Mouse (Mus musculus) splenic B cell, adult 2 months (primary cell): ENCODE measurements around the gene Robo1.

Experiments used
- DNase-seq: peaks from one replicate; pipeline ENCODE4 v3.0.0-alpha.2; 2011; ENCODE audit warnings: low read depth, low spot score
- H3K27me3 ChIP-seq: 2 replicates; pipeline ENCODE4 v1.6.1; 2012; ENCODE audit warnings: mild to moderate bottlenecking, low read length, moderate library complexity, mixed read lengths; ENCODE audit not compliant: control insufficient read depth, poor library complexity, insufficient read depth, severe bottlenecking
- H3K36me3 ChIP-seq: 2 replicates; pipeline ENCODE4 v1.6.1; 2012; ENCODE audit warnings: mild to moderate bottlenecking, low read length, moderate library complexity, mixed read lengths; ENCODE audit not compliant: control insufficient read depth, poor library complexity, insufficient read depth, severe bottlenecking

Gene Robo1

GRCm38 (mm10) chr16:72874934-72875732, 567.0 kb downstream of the Robo1 start:
- DNase-seq: no peak
- no peaks in the 10 kb centered on the region for H3K27me3 ChIP-seq
- no peaks in the 10 kb centered on the region for H3K36me3 ChIP-seq

DNA sequence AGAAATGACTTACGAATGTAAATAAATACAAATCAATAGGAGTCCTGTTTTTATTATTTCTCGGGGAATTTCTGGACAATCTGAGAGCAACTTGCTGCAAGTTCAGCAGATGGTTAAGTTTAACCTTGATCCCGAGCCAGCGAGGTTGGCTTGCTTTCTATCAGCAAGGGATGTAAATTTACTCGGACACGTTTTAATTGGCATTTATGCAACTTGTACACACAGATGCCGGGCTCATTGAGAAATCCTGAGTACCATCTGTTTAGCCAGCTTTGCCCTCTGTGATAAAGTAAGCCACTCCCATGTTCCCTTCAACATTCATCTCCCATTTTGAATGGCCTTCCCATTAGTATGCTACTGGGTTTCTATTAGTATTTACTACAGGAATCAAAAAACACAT, 580.0 kb downstream of the Robo1 start:
- no peaks in the 10 kb centered on the region for H3K27me3 ChIP-seq
- no peaks in the 10 kb centered on the region for H3K36me3 ChIP-seq
- no peak for DNase-seq

DNA sequence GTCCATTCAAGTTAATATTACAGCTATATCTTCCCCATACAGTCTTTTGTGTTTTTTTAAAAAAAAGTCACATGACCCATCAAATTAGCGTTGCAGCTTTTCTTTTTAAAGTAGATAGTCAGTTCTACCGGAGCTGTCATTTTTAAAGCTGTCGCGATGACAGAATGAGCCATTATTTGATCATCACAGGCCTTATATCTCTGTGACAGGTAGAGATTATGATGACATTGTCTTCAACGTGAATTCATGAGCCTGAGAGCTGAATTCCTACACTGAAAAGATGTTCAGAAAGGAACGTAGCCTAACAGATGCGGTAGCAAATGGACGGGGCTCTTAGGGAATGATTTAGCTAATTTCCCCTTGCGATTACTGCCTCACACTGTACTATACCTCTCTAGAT, 581.3 kb downstream of the Robo1 start:
- no peaks in the 10 kb centered on the region for H3K36me3 ChIP-seq
- no peak for DNase-seq
- H3K27me3 ChIP-seq: no peaks in the 10 kb centered on the region

DNA sequence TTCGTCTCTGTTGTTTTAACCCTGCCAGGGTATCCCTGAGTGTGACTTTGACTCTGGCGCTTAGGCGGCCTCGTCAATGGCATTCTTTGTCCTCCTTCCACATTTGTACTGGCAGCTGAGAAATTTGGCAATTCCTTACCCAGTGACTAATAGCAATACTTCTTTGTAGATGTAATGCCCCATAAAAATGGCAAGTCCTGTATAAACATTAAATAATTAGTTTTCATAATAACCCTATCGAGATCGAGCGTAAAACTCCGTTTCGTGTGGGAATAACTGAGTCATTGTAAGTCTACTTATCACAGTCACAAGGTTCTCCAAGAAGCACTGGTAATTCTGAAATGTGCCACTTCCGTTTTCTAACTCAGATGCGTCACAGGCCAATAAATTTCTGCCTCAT, 589.0 kb downstream of the Robo1 start:
- no peak for DNase-seq
- no peaks in the 10 kb centered on the region for H3K36me3 ChIP-seq

GRCm38 (mm10) chr16:72908895-72909294, 600.8 kb downstream of the Robo1 start:
- Histone ChIP-seq H3K36me3 (no peaks in the 10 kb centered on the region), H3K27me3 (no peaks in the 10 kb centered on the region)
- no peak for DNase-seq

More for the DNA sequence above, 589.0 kb downstream of the Robo1 start:
- H3K27me3 ChIP-seq: no peaks in the 10 kb centered on the region

DNA sequence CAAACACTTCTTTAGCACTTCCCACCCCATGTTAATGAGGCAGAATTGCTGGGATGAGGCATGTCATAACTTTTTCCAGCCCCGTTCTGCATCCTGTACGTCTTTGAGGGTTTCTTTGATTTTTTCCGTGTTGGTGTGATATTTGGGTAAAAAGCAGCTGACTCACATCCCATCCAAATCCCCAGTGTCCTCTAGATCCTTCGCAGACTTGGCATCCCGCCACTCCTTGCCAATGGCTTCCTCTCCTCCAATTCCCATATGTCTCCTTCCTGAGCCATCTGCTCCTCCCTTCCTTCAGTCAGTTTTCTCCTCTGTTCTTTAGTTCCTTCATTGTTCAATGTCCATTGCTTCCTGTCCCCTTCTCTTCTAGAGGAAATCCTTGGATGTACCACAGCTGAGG, 605.0 kb downstream of the Robo1 start:
- Histone ChIP-seq H3K36me3 (no peaks in the 10 kb centered on the region), H3K27me3 (no peaks in the 10 kb centered on the region)
- no peak for DNase-seq

DNA sequence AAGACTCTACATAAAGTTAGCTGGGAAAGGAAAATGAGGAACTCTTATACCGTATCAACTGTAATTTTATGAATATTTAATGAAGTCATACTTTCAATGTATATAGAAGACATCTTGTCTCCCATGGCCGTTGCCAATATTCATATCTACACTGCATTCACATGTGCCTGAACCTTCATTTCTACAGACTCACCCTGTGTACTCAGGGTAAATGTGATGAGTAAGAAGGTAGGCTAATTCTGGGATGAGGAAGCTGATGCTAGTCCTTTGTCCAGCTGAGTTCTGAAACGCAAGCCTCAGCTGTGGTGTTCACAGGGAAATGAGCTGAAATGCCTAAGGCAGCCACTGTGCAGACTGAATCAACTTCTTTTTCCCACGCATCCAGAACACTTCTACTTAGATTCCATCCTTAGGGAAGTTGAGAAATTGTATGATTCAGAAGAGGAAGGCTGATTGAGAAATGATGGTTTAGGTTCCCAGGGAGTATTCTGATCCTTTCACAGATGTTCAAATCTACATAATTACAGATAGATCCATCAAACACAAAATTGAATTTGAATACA, 606.0 kb downstream of the Robo1 start:
- DNase-seq: no peak
- Histone ChIP-seq H3K36me3 (no peaks in the 10 kb centered on the region), H3K27me3 (no peaks in the 10 kb centered on the region)

- H3K36me3 ChIP-seq: no peaks in the 10 kb centered on the region
- DNase-seq: no peak
- H3K27me3 ChIP-seq: no peaks in the 10 kb centered on the region
Measured at GRCm38 (mm10) chr16:72920013-72920412, 611.9 kb downstream of the Robo1 start.

DNA sequence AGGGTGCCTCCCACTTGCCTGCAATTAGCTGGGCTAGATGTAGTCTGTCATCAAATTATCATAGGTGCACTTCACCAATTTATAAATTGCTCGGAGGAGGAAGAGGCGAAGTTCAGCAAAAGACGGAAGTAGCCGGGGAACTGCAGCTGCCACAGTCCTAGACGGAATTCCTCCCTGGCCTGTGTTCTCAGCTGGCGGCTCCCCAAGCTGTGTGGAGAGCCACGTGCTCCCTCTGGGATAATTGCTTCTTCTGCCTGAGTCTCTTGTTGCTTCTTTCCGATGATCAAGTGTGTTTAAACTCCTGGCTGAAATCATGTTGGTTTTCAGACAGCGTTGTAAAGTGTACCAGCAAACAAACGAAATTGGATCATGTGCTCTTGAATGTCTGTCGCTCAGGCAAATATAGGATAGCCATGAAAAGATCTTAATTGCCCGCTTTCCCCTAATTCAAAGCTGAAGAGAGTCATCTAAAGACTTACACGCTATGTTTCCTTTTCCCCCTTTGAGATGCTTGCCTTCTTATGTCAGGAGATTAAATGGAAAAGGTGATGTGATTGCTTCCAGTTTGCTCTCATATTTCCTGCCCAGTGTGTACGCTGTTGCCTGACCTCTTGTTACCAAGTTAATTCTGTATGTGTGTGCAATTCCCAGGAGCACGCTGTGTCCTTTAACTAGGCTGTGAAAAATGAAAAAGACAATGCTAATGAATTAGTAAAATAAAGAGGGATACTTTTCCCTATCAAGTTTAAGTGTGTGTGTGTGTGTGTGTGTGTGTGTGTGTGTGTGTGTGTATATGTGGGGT, 616.5 kb downstream of the Robo1 start:
- DNase-seq: no peak
- H3K27me3 ChIP-seq: no peaks in the 10 kb centered on the region
- no peaks in the 10 kb centered on the region for H3K36me3 ChIP-seq

GRCm38 (mm10) chr16:72928525-72929122, 620.5 kb downstream of the Robo1 start:
- no peaks in the 10 kb centered on the region for H3K27me3 ChIP-seq
- H3K36me3 ChIP-seq: no peaks in the 10 kb centered on the region
- no peak for DNase-seq

GRCm38 (mm10) chr16:72930871-72931270, 622.8 kb downstream of the Robo1 start:
- Histone ChIP-seq H3K36me3 (no peaks in the 10 kb centered on the region), H3K27me3 (no peaks in the 10 kb centered on the region)
- no peak for DNase-seq

- no peak for DNase-seq
- no peaks in the 10 kb centered on the region for H3K36me3 ChIP-seq
- H3K27me3 ChIP-seq: no peaks in the 10 kb centered on the region
Measured at GRCm38 (mm10) chr16:72934908-72935307, 626.8 kb downstream of the Robo1 start.

DNA sequence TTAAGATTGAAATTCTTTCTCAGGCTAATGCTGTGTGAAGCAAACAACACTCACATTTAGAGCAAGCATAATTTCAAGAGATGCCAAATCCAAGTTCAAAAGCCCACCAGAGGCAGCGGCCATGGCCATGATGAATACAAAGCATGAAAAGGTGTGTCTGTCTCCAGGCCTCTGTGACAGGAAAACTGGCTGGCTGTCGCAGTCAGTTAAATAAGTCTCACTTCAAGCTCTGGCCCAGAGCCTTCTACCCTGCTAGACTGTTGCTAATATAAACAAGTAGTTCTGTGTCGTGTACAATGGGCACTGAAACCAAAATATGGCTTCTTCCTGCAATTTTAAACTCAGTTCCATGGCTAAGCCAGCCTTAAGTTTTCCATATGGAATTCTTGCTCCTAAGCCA, 629.1 kb downstream of the Robo1 start:
- no peak for DNase-seq
- H3K27me3 ChIP-seq: no peaks in the 10 kb centered on the region
- H3K36me3 ChIP-seq: no peaks in the 10 kb centered on the region

DNA sequence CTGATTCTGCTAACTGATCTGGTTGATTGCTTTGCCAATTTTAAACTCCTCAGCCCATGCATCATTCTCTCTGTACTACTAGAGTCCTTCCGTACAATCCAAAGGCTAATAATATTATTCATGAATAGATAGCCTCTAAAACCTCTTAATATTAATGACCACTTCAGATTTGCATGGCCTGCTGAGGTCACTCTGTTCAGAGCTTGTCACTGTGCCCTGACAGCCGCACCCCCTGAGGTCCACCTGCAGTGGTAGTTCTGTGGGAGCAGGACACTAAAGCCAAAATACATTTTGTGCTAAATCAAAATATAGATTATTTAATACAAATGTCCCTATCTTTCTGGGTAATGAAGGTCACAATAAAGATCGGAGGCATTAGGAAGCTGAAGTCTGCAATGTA, 631.8 kb downstream of the Robo1 start:
- no peak for DNase-seq
- Histone ChIP-seq H3K27me3 (no peaks in the 10 kb centered on the region), H3K36me3 (no peaks in the 10 kb centered on the region)

GRCm38 (mm10) chr16:72940786-72941185, 632.7 kb downstream of the Robo1 start:
- DNase-seq: no peak

More at GRCm38 (mm10) chr16:72940786-72941185, 632.7 kb downstream of the Robo1 start:
- no peaks in the 10 kb centered on the region for H3K36me3 ChIP-seq
- H3K27me3 ChIP-seq: no peaks in the 10 kb centered on the region
